Mouse (Mus musculus) heart, embryonic 15.5 days (tissue): ENCODE results near the gene L1cam. TPM values are rescaled to one million over a fixed set of nuclear protein-coding genes. Genes with fewer than 3 reads are reported as not detected.

ENCODE experiments used
- ATAC-seq: fragments of 200-750 bp; cut with Nextera tagmentation; replicated peaks from 2 replicates; pipeline ENCODE4 v1.8.0; 2017; ENCODE audit warnings: low read depth, moderate TSS enrichment; ENCODE audit not compliant: insufficient number of reproducible peaks, insufficient read depth, low FRiP score
- H3K27ac ChIP-seq: fragments of 300-500 bp; sonication (generic); 2 replicates; pipeline ENCODE4 v1.5.1; 2015; ENCODE audit warnings: mild to moderate bottlenecking, inconsistent platforms
- H3K27me3 ChIP-seq: fragments of 300-500 bp; sonication (generic); 2 replicates; pipeline ENCODE4 v1.6.1; 2015; ENCODE audit warnings: inconsistent platforms
- H3K36me3 ChIP-seq: fragments of 300-500 bp; sonication (generic); 2 replicates; pipeline ENCODE4 v1.6.1; 2015; ENCODE audit warnings: mild to moderate bottlenecking, inconsistent platforms
- H3K4me1 ChIP-seq: fragments of 300-500 bp; sonication (generic); replicated peaks from 2 replicates; pipeline ENCODE4 v1.6.1; 2015; ENCODE audit warnings: inconsistent platforms
- H3K4me2 ChIP-seq: fragments of 300-500 bp; sonication (generic); 2 replicates; pipeline ENCODE4 v1.6.1; 2015; ENCODE audit warnings: inconsistent platforms, mild to moderate bottlenecking, moderate library complexity
- H3K4me3 ChIP-seq: fragments of 300-500 bp; sonication (generic); 2 replicates; pipeline ENCODE4 v1.5.1; 2015; ENCODE audit warnings: mild to moderate bottlenecking, inconsistent platforms
- H3K9ac ChIP-seq: fragments of 300-500 bp; sonication (generic); 2 replicates; pipeline ENCODE4 v1.6.1; 2015; ENCODE audit warnings: mild to moderate bottlenecking, inconsistent platforms
- H3K9me3 ChIP-seq: fragments of 300-500 bp; sonication (generic); replicated peaks from 2 replicates; pipeline ENCODE4 v1.6.1; 2016; ENCODE audit warnings: inconsistent platforms
- WGBS: fragments of 180-500 bp; shearing (Covaris S2); methylation state at CpG from one replicate; pipeline ENCODE4 v1.1.7; 2015; ENCODE audit warnings: mixed read lengths; 5-methylcytosine and 5-hydroxymethylcytosine counted together
- polyA plus RNA-seq: library from polyadenylated mRNA; unstranded; fragments of >200 nt; fragmentation: Nextera tagmentation; extraction: Ambion mirVana; gene quantifications from 2 replicates; pipeline ENCODE4 v1.2.1, GENCODE M21; 2015

L1cam gene
- polyA plus RNA-seq, 1 experiment from 2014 or later: 0.25 TPM

GRCm38 (mm10) chrX:73880194-73881035, 15.5 kb downstream of the L1cam start:
- Histone ChIP-seq H3K36me3 (no peaks in the 10 kb centered on the region), H3K4me3 (peak overlapping the region; percentile 43), H3K27ac (no peak overlapping the region), H3K4me1 (peaks cover 5% of the 10 kb centered on the region; the same call in 1 of the 2 replicates), H3K27me3 (peaks cover 21% of the 10 kb centered on the region), H3K9me3 (no peaks in the 10 kb centered on the region), H3K4me2 (peak overlapping the region; percentile 71), H3K9ac (no peak overlapping the region)
- 10% methylated on average over 38 of the region's 48 CpGs for WGBS
- no peak for ATAC-seq

GRCm38 (mm10) chrX:73877014-73877413, 18.9 kb downstream of the L1cam start:
- 78% methylated on average over 1 of the region's 1 CpGs for WGBS
- no peak for ATAC-seq
- H3K27me3 ChIP-seq: peaks cover 21% of the 10 kb centered on the region

GRCm38 (mm10) chrX:73875881-73876280, 20.0 kb downstream of the L1cam start:
- Histone ChIP-seq H3K4me2 (no peak overlapping the region), H3K27ac (no peak overlapping the region), H3K27me3 (peaks cover 21% of the 10 kb centered on the region), H3K36me3 (no peaks in the 10 kb centered on the region), H3K9me3 (no peaks in the 10 kb centered on the region), H3K4me1 (peaks cover 5% of the 10 kb centered on the region; the same call in 1 of the 2 replicates), H3K4me3 (no peak overlapping the region), H3K9ac (no peak overlapping the region)
- no peak for ATAC-seq
- WGBS: 70% methylated on average over 2 of the region's 2 CpGs

More at GRCm38 (mm10) chrX:73877014-73877413, 18.9 kb downstream of the L1cam start:
- H3K4me1 ChIP-seq: peaks cover 5% of the 10 kb centered on the region; the same call in 1 of the 2 replicates
- H3K4me2 ChIP-seq: no peak overlapping the region
- H3K9me3 ChIP-seq: no peaks in the 10 kb centered on the region
- H3K4me3 ChIP-seq: no peak overlapping the region
- H3K9ac ChIP-seq: no peak overlapping the region
- H3K27ac ChIP-seq: no peak overlapping the region
- no peaks in the 10 kb centered on the region for H3K36me3 ChIP-seq

GRCm38 (mm10) chrX:73871956-73872355, 23.9 kb downstream of the L1cam start:
- Histone ChIP-seq H3K27me3 (no peaks in the 10 kb centered on the region), H3K27ac (no peak overlapping the region), H3K4me1 (no peaks in the 10 kb centered on the region), H3K4me3 (no peak overlapping the region), H3K9me3 (no peaks in the 10 kb centered on the region), H3K36me3 (no peaks in the 10 kb centered on the region), H3K9ac (no peak overlapping the region), H3K4me2 (no peak overlapping the region)
- WGBS: 20% methylated on average over 1 of the region's 1 CpGs
- no peak for ATAC-seq

GRCm38 (mm10) chrX:73871474-73871873, 24.4 kb downstream of the L1cam start:
- no peaks in the 10 kb centered on the region for H3K36me3 ChIP-seq
- no peak overlapping the region for H3K4me3 ChIP-seq
- no peaks in the 10 kb centered on the region for H3K27me3 ChIP-seq
- no peak for ATAC-seq
- H3K4me1 ChIP-seq: no peaks in the 10 kb centered on the region
- H3K4me2 ChIP-seq: no peak overlapping the region
- H3K27ac ChIP-seq: no peak overlapping the region
- H3K9me3 ChIP-seq: no peaks in the 10 kb centered on the region
- H3K9ac ChIP-seq: no peak overlapping the region

GRCm38 (mm10) chrX:73869334-73869733, 26.6 kb downstream of the L1cam start:
- no peak overlapping the region for H3K27ac ChIP-seq
- ATAC-seq: no peak
- H3K4me3 ChIP-seq: no peak overlapping the region
- no peak overlapping the region for H3K9ac ChIP-seq
- WGBS: 14% methylated on average over 5 of the region's 5 CpGs
- H3K36me3 ChIP-seq: no peaks in the 10 kb centered on the region
- no peaks in the 10 kb centered on the region for H3K4me1 ChIP-seq
- no peaks in the 10 kb centered on the region for H3K9me3 ChIP-seq
- H3K27me3 ChIP-seq: no peaks in the 10 kb centered on the region
- no peak overlapping the region for H3K4me2 ChIP-seq

- H3K27ac ChIP-seq: no peak overlapping the region
- no peak overlapping the region for H3K9ac ChIP-seq
- no peaks in the 10 kb centered on the region for H3K9me3 ChIP-seq
- no peak for ATAC-seq
- H3K27me3 ChIP-seq: no peaks in the 10 kb centered on the region
- H3K4me2 ChIP-seq: no peak overlapping the region
- H3K36me3 ChIP-seq: no peaks in the 10 kb centered on the region
- WGBS: 70% methylated on average over 1 of the region's 1 CpGs
- H3K4me3 ChIP-seq: no peak overlapping the region
- no peaks in the 10 kb centered on the region for H3K4me1 ChIP-seq
These were observed 28.1 kb downstream of the L1cam start for GRCm38 (mm10) chrX:73867852-73868251.

GRCm38 (mm10) chrX:73867256-73867655, 28.6 kb downstream of the L1cam start:
- Histone ChIP-seq H3K4me3 (no peak overlapping the region), H3K9me3 (no peaks in the 10 kb centered on the region), H3K9ac (no peak overlapping the region), H3K27ac (no peak overlapping the region), H3K27me3 (no peaks in the 10 kb centered on the region), H3K36me3 (no peaks in the 10 kb centered on the region), H3K4me1 (no peaks in the 10 kb centered on the region), H3K4me2 (no peak overlapping the region)
- no peak for ATAC-seq
- 29% methylated on average over 3 of the region's 3 CpGs for WGBS

- Histone ChIP-seq H3K27me3 (peaks cover 3% of the 10 kb centered on the region; the same call in 1 of the 2 replicates), H3K9ac (no peak overlapping the region), H3K27ac (no peak overlapping the region), H3K36me3 (no peaks in the 10 kb centered on the region), H3K4me3 (no peak overlapping the region), H3K4me2 (no peak overlapping the region), H3K9me3 (no peaks in the 10 kb centered on the region), H3K4me1 (no peaks in the 10 kb centered on the region)
- WGBS: 69% methylated on average over 3 of the region's 3 CpGs
- no peak for ATAC-seq
These were observed 31.2 kb downstream of the L1cam start for GRCm38 (mm10) chrX:73864692-73865091.

GRCm38 (mm10) chrX:73855087-73855408, 40.9 kb downstream of the L1cam start:
- no peaks in the 10 kb centered on the region; the same call in 1 of the 2 replicates for H3K27me3 ChIP-seq
- no peak overlapping the region for H3K9ac ChIP-seq
- no peak overlapping the region for H3K4me2 ChIP-seq
- no peaks in the 10 kb centered on the region for H3K4me1 ChIP-seq
- H3K4me3 ChIP-seq: no peak overlapping the region
- no peaks in the 10 kb centered on the region for H3K9me3 ChIP-seq
- H3K36me3 ChIP-seq: no peaks in the 10 kb centered on the region
- 44% methylated on average over 3 of the region's 3 CpGs for WGBS
- peak; percentile 75 for ATAC-seq
- no peak overlapping the region for H3K27ac ChIP-seq

- no peaks in the 10 kb centered on the region for H3K4me1 ChIP-seq
- no peak overlapping the region for H3K27ac ChIP-seq
- no peak overlapping the region for H3K4me3 ChIP-seq
- H3K27me3 ChIP-seq: no peaks in the 10 kb centered on the region; the same call in 1 of the 2 replicates
- no peak overlapping the region for H3K9ac ChIP-seq
- 62% methylated on average over 9 of the region's 9 CpGs for WGBS
- no peak overlapping the region for H3K4me2 ChIP-seq
- no peak; the same call in 1 of the 2 replicates for ATAC-seq
- no peaks in the 10 kb centered on the region for H3K36me3 ChIP-seq
- no peaks in the 10 kb centered on the region for H3K9me3 ChIP-seq
These were observed 41.4 kb downstream of the L1cam start for GRCm38 (mm10) chrX:73854326-73855086.
